Mouse (Mus musculus): ENCODE measurements around the gene Mapk1ip1.

Mapk1ip1 gene

DNA sequence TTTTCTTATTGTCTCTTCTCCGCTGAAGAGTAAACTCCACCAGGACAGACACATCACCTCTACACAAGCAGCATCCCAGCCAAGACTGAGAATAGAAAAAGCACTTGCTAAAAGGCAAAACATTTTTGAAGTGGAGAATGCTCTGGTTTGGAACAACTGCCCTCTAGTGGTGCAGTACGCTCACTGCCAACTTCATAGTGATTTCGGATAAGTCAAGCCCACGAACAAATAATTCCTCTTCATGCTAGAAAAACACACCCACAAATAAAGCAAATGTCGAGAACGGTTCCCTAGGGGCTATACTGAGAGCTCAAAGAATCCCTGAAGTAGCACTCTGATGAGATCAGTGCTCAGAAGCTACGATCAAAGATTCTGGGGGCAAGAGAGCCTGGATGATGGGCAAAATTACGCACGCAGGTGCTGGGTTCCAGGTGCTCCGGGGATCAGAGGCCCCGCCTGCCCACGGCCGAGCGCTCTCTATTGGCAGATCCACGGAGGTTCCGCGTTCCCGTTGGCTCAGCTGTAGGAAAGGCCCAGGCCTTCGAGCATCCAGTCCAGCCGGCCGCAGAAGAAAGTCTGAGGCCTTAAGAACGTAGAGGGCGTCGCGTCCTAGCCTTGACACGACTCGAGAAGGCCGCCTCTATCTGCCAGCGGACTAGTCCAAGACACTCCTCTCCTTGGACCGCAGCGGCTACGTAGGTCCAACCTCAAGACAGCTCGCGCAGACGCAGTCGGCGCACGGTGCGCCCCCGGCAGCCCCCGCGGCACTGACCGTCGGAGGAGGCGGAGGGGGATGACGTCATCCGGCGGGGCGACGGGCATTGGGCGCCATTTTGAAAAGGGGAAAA is at the start of gene Mapk1ip1, which contains the start of gene Ppp2r2d:
Gene Mapk1ip1 (minus strand): TSS at position 730 of the 848 bp plus-strand sequence.
Gene Ppp2r2d (plus strand): TSS at position 536 of the 848 bp plus-strand sequence.
- peak; percentile 93 to 94 for DNase-seq

DNA sequence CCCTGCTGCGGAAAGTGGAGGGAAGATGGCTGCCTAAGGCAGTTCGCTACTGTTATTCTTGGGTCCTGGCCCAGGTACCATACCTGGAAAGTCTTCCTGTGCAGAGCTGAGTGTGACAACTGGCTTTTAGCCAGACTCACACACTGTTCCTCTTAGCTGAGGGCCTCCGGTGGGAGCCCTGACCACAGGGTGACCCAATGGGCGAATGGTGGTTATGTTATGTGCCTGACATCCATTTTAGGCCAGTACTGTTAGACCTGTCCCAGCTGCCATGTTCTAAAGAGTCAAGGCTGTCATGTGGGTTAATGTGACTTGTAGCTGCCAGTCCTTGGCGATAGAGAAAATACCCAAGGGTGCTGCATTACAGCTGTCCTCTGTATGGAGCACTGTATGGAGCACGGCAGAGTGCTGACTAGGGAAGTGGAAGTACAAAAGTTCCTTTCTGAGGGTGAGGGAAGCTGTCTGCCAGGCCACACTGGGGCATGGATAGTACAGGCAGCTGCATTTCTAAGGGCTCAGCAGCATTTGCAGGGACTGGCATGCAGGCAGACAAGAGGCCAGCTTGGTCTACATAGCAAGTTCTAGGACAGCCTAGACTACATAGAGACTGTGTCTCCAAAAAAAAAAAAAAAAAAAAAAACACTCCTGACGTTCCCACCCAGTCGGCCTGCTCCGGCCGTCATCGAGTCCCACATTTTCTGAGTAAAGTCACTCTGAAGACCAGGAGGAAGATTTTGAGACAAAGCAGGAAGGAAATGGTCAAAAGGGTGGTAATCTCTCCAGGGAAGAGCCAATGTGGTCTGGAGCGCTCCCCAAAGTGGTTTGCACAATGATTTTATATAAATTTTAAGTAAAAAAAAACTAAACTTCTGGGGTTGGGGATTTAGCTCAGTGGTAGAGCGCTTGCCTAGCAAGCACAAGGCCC is 39.6 kb upstream of the Mapk1ip1 start:
- DNase-seq: no peak

DNA sequence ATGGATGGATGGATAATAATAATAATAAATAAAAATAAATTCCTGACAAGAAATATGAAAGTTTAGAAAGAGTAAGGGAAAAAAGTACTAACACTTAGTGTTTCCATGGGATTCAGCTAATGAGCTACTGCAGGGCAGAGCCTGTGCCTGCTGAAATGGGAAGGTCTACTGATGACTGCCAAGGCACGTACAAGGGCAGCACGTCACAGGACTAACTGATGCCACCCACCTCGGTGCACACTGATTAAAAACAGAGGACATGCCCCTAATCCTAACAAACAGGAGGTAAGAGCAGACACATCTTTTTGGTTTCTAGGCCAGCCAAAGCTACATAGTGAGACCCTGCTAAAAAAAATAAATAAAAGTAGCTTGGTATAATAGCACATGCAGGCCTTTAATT is 37.7 kb upstream of the Mapk1ip1 start:
- no peak for DNase-seq

DNA sequence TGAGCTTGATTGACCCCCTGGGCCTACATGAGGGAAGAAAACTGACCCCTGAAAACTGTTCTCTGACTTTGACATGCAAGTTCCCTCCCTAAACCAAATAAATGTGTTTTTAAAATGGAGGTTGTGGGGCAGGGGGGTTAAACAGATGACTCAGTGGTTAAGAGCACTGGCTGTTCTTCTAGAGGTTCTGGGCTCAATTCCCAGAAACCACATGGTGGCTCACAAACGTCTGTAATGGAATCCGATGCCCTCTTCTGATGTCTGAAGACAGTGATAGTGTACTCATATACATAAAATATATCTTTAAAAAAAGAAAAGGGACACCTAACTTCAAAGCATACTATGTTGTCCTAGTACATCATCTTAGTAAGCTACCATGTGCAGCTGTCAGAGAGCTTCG is 29.0 kb upstream of the Mapk1ip1 start:
- DNase-seq: no peak

DNA sequence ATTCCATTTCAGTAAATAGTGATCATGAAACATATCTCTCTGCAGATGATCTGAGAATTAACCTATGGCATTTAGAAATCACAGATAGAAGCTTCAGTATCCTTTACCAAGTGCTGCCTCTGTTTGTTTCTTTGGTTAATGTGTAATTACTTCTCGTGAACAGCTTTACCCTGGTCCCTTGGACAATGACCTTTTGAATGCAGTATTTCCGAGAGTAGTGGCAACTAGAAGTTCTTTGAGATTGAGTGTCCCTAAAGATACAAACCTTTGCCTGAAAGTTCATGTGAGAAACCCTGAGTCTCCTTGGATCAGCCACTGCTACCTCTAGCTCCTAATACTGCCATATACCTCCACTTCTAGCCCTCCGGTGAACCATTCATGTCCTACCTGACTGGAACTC is 26.9 kb upstream of the Mapk1ip1 start:
- DNase-seq: no peak

DNA sequence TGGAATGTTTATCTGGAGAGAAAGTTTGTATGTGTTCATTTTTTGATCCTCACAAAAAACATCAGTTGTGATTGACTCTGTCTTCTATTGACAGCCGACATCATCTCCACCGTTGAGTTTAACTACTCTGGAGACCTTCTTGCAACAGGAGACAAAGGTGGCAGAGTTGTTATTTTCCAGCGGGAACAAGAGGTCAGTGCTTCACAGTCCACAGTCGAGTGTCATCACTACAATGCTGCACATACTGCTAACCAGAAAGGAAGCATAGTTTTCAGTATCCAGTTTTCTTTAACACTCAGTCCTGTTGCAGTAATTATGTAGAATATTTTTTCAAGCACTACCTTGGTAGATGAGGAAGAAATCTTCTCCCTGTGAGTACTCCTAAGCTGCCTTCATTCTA is 22.2 kb upstream of the Mapk1ip1 start:
- DNase-seq: no peak

DNA sequence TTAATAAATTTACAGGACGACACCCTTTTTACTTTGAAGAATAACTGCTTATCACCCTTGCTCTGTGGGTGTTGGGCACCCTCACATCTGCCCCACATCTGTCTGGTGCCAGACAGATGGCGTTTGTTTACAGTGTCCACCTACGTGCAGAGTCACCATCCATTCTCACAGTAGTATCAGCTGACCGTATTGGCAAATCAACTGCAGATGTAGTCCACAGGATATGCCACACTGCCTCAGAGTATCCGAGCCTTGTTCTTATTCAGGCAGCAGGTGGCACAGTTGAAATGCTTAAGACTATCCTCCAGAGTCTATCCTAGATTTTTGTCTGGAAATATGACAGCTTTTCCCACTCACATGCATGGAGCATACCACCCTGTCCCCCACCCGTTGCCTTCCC is 21.2 kb upstream of the Mapk1ip1 start:
- no peak for DNase-seq

DNA sequence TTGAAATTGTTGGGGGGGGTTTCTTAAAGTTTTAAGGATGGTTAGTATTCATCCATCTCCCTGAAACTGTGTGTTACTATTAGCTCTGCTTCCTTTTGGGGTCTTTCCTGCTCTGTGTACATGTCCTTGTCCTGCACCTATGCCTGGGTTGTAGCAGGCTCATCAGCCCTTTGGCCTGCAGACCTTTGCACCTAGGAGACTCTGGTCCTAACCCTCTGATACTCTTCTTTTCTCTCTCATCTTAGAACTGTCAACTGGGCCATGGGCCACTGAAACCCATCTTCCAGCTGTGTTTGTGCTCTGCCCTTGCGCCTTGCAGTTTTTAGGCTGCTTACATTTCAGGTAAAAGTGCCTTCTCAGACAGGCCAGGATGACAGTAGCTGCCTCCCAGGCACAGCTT is 18.7 kb upstream of the Mapk1ip1 start:
- no peak for DNase-seq

DNA sequence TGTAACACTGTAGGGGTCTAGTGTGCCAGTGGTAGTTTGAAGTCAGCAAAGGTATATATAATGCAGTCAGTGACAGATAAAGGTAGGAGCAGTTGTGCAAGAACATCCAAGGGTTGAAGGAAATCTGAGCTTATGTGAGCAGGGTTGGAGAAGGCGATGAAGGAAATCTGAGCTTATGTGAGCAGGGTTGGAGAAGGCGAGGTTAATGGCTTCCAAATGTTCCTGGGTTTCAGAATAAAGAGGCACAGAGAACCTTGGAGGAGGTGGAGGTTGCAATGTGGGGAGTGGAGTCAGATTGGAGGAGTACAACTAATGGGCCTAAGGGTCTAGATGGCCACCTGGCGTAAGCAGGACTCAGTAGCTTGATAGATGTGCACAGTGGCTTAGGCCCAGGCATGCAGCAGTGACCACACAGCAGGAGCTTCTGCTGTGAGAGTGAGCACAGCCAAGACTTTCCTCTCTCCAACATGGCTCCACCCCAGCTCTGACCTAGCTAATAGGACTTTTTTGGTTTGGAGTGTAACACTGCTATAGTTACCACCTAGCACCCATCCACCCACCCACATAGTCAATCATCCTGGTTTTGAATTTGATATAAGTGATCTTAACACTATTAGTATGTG is 18.0 kb upstream of the Mapk1ip1 start:
- DNase-seq: no peak

DNA sequence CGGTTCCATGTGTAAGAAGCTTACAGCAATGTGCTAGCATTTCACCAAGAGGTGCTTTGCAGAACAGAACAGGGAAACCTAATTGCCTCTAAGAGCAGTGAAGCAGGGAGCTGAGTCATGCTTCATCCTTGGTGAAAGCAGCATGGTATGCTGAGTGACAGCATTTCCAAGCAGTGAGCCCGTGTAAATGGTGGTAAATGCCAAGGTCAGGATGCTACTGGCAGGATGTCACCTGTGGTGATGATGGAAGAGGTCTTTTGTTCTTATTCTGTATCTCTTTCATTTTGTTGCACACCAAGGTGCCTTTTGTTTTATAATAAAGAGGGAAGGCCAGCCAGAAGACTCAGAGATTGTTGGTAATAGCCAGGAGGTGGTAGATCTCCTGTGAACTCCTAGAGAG is 10.6 kb upstream of the Mapk1ip1 start:
- no peak for DNase-seq

DNA sequence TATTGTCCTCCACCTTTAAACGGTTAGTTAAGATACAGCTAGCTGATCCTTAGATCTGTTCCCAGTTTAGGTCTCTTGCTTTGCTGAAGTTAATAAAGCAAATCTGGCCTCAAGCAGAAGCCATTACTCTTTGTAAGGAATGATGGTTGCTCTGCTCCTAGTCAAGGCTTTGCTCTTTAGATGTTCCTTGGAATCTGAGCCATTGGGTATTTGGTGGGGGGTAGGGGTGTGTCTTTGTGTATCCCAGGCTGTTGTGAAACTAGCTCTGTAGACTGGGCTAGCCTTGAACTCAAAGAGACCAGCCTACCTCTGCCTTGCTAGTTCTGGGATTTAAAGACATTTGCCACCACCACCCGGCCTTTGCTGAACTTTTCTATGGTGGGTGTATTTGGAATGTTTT is 8.1 kb upstream of the Mapk1ip1 start:
- DNase-seq: no peak

DNA sequence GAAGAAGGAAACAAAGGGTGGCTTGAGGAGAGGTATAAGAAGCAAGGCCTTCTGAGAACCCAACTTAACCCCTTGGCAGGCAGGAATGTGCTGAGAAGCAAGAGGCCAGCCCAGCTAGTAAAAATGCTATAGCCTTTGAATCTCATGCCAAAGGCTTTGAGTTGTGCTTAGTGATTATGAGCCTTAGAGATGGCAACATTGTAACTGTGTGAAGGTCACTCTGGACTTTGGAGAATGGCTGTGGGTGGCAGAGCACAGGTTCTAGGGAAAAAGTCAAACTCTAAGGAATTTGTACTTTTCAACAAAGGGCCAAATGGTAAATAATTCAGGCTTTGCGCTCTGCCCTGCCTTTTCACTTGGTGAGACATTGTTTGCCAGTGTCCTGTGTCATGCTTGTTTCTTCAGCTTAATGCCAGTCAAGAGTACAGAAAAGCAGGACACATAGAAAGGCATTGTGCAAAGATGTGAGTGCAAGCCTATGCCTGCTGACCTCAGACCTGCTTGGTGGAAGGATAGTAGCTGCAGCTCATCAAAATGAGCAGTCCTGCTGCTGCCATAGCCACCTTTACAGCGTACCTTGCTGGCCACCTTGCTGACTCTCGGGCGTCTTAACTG is 7.5 kb upstream of the Mapk1ip1 start:
- DNase-seq: no peak

DNA sequence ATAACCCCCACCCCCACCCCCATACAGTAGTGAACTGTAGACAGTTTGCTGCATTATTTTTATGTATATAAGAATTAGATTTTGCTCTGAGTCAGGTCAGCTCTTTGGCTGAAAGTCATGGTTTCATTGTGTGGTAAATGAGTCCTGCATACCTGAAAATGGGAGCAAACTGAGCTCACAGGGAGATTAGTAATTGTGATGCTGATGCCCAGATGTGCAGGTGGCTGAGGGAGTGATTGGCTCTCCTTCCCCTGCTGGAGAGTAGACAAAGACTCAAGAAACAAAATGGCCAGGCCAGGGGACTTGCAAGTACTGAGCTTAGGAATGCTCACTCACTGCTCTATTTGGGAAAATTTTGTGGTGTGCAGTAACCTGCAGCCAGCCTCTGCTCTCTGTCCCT is 4.0 kb upstream of the Mapk1ip1 start:
- DNase-seq: no peak

DNA sequence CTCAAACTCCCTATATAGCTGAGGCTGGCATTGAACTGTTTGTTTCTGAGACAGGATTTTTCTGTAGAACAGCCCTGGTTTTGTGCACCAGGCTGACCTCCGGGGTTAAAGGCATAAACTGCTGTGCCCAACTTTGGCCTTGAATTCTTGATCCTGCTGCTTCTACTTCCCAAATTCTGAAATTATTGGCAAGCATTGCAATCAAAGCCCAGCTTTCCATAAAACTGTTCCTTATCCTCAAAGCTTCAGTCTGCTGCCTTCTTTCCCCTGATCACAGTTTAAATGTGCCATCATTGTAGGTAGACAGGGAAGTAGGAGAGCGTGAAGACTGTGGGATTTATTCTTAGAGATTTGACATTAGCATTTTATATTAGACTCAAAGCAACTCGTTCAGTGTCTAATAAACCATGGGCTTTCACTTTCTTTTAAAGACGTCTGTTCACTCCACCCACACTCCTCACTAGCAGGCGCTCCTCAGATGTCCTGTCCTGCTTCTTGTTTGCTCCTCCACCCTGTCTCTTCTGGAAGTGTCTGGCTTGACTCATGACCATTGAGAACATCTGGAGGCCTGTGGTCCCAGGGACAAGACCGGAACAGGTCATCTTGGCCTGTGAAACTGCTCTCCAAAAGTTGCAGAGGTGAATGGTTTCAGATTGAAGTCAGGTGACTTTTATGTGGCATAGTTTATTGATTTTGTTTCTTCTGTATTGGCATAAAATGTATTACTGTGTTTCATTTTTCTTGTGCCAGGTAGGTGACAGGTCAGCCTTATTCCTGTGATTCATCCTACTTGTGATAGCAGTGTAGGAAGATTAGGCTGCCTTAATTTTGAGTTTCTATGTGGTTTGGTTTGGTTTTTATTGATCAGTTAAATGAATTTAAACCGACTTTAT is 2.2 kb upstream of the Mapk1ip1 start:
- no peak for DNase-seq

DNA sequence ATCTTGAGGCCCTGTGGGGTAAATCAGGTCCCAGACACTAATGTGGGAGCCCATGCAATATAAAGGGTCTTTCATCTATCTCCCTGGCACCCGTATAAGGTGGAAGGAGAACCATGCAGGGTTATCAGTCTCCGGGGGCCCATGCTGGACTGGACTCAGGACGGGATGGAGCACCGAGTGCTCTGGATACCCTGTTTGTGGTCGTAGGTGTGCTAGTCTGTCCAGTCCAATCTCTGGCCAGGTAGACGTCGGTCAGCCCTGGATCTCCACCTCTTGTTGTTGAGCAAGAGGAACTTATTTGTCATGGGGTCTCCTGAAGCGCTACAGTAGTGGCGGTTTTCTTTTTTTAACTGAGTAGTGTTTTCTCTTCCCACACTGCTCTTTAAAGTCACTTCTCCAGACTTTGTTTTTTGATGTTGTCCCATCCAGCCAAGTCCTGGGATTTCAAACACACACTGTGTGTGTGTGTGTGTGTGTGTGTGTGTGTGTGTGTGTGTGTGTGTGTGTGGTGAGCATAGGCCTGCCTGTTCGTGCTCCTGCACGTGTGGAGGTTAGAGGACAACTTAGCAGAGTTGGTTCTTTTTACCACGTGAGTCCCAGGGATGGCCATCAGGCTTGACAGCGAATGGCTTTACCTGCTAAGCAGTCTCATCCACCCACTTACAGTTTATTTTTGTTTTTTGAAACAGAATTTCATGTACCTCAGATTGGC is 1.4 kb upstream of the Mapk1ip1 start:
- peak in 1 of 2 experiments; percentile 11 for DNase-seq

DNA sequence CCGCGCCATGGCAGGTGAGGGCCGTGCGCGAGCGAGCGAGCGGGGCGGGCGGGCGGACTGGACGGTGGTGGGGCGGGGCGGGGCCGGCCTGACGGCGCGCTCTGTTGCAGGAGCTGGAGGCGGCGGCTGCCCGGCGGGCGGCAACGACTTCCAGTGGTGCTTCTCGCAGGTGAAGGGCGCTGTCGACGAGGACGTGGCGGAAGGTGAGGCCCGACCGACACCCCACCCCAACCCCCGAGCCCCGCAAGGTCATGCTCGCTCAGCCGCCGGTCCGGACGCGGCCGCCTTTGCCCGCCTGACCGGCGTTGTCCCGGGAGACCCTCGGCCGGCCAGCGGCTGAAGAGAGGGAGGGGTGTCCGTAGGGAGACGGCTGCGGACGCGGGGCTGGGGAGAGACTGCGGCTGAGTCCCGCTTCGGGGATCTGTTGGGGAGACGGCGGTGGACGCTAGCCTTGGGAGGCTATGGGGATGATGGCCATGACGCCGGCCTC is 474 bp upstream of the Mapk1ip1 start:
- no peak for DNase-seq

DNA sequence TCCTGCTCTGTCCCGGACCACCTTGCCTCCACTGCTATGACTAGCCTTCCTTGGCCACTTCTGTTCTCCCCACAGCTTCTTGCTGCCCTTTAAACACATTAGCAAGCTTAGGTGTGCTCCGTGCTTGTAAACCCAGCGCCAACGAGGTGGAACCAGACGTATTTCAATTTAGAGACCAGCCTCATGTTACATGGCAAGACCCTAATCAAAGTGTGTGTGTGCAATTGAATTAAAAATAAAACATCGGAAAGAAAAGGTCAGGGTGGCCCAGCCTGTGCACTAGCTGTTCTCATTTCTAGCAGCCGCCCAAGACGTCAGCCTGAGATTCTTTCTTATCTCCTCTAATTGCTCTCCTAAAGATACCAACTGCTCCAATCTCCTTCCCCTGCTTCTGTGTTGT is 962 bp downstream of the Mapk1ip1 start:
- DNase-seq: no peak

DNA sequence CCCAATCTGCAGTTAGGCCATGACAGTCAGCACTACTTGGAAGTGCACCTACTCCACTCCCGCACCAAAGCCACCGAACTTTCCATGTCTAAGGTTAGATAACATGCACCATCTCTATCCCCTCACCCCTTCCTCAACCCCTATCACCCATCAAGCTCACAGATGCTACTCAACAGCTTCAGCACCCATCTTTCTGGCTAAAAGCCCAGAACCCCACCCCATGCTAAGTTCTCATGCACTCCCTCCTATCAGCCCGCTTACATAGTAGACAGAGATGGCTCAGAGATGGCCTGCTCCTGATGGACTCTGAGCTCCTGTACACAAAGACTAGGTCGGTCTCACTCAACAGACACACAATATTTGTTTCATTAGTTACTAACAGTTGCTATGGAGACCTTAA is 2.7 kb downstream of the Mapk1ip1 start:
- no peak for DNase-seq

DNA sequence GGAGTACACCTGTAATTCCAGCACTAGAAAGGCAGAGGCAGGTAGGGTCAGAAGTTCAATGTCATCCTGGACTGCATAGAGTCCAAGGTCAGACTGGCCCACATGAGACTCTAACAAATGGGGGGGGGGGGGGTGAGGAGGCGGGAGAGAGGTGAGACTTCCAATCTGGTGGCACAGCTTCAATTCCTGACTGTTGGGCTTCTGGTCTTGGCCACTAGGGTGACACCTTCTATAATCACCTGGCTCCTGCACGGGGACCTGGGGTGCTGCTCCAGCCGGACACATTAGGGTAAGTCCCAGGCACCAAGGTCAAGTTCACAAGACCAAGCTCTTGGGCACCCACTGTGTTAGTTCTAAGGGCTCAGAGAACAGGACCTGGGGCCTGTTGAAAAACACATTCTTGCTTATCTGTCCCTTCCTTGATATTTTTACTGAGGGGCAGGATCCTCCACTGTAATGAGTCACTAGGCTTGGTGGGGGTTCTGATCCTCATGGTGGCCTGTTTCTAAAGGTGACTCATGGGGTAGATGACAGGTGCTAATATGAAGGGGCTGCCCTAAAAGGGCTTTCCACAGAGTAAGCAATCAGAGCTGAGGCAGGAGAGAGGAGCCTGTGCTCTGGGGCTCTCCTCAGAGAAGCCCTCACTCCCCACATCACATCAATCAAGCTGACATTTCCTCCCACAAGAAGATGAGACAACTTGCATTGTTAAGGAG is 4.5 kb downstream of the Mapk1ip1 start:
- no peak for DNase-seq

DNA sequence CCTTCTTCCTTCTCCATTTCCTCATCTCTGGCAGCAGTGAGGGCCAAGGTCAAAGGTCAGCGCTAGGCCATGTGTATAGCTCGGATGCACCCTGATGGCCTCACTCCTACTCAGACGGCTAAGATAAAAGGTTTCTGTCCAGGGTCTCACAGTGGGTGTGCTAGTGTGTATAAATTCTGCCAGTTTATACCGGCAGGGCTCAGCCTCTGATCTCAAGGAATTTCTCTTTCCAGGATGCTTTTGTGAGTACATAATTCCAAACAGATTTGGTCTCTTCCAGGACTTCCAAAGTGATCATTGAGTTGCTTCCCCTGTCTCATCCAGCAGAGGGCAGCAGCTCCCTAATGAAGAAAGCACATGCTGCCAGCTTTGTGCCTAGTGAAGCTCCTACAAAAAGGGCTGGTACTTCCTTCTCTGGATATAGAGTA is 5.5 kb downstream of the Mapk1ip1 start:
- peak; percentile 41 to 47 for DNase-seq
